Mouse (Mus musculus) neural tube, embryonic 10.5 days (tissue): Measurements from ENCODE around the gene Fam32a.

Source experiments
- DNase-seq: peaks from one replicate; pipeline ENCODE4 v3.0.0-alpha.2; 2017; ENCODE audit warnings: low spot score; ENCODE audit errors: extremely low spot score

Gene Fam32a

GRCm38 (mm10) chr8:72273111-72273770, 53.7 kb downstream of the Fam32a start:
- DNase-seq = no peak

GRCm38 (mm10) chr8:72273807-72274206, 54.3 kb downstream of the Fam32a start:
- DNase-seq = no peak
